Mouse (Mus musculus): ENCODE measurements around the gene Fbxl18. TPM values are rescaled to one million over a fixed set of nuclear protein-coding genes. Genes with fewer than 3 reads are reported as not detected.

Gene Fbxl18
- polyA plus RNA-seq, 1 experiment from 2014 or later, result 32.9 TPM

DNA sequence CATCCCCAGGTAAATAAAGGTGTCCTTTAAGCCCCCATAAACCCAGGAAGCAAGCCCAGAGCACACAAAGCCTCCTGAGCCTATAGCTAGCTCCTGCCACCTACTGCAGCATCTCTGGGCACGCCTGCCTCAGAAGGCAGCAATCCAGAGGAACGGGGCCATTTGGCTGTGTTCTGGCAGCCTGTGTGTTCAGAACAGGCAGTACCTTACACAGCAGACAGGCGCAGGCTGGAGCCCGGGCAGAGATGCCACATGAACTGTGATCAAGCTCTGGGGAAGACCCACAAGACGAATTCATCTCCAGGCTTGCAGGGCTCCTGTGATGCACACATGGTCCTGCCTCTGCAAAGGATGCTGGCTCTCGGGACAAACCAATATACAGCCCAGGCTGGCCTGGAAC is 15.0 kb downstream of the Fbxl18 start:
- 73% methylated on average over 6 of the region's 6 CpGs for WGBS
- H3K27ac ChIP-seq (ENCODE audit: low read depth, low read length), result peak overlapping the region; percentile 5; the same call in 1 of the 2 replicates
- no peak overlapping the region for H3K4me3 ChIP-seq (ENCODE audit: low read length)
- H3K27me3 ChIP-seq (replicated peaks; ENCODE audit: control insufficient read depth, insufficient read depth, low read length), result no peaks in the 10 kb centered on the region
- peak overlapping the region; percentile 29 for H3K9ac ChIP-seq (ENCODE audit: low read depth, low read length)
- ATAC-seq, result no peak
- no peaks in the 10 kb centered on the region for H3K9me3 ChIP-seq (ENCODE audit: control insufficient read depth, low read length)
- peaks cover 25% of the 10 kb centered on the region for H3K4me1 ChIP-seq (ENCODE audit: control insufficient read depth, insufficient read depth, low read depth, low read length)
- peaks cover 15% of the 10 kb centered on the region for H3K36me3 ChIP-seq (ENCODE audit: control insufficient read depth, insufficient read depth, low read length)
- no peak overlapping the region for H3K4me2 ChIP-seq (ENCODE audit: low read length)

DNA sequence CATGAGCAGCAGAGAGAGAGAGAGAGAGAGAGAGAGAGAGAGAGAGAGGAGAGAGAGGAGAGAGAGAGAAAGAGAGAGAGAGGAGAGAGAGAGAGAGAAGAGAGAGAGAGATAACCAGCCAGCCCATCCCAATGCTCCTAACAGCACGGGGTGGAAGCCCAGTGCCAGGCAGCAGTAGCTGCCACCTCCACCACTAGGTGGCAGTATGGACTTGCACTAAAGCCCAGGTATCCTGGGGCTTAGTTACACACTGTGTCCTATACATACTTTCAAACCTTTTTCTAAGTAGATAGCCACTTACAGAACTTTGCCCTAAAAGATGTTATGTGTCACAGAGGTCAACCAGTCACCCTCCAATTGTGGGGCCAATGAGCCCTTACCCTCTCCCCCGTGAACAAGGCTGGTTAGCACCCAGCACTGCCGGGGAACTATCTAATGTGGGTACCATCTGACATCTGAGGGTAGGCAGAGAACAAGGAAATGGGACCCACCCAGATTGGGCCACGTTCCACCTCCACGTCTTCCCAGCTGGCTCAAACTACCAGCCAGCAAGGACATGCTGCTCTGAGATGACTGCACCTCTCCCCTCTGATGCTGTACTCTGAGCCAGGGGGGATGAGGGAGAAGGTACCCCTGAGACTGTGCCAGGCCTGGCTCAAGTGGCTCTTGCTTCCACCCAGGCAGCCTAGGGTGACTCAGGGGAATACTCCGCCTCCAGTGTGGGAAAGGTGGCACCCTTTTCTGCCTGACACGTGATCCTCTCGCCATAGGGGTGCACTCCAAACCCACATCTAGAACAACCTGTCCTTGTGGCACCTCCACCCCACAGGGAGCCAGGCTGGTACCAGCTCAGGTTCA is 15.7 kb downstream of the Fbxl18 start:
- Histone ChIP-seq H3K9ac (ENCODE audit: low read depth, low read length) (peak overlapping the region; percentile 29), H3K4me1 (ENCODE audit: control insufficient read depth, insufficient read depth, low read depth, low read length) (peaks cover 25% of the 10 kb centered on the region), H3K36me3 (ENCODE audit: control insufficient read depth, insufficient read depth, low read length) (peaks cover 8% of the 10 kb centered on the region), H3K27me3 (replicated peaks; ENCODE audit: control insufficient read depth, insufficient read depth, low read length) (no peaks in the 10 kb centered on the region), H3K4me3 (ENCODE audit: low read length) (no peak overlapping the region), H3K27ac (ENCODE audit: low read depth, low read length) (no peak overlapping the region), H3K4me2 (ENCODE audit: low read length) (no peak overlapping the region), H3K9me3 (ENCODE audit: control insufficient read depth, low read length) (no peaks in the 10 kb centered on the region)
- peak; percentile 67; the same call in 1 of the 2 replicates for ATAC-seq
- 59% methylated on average over 8 of the region's 8 CpGs for WGBS

DNA sequence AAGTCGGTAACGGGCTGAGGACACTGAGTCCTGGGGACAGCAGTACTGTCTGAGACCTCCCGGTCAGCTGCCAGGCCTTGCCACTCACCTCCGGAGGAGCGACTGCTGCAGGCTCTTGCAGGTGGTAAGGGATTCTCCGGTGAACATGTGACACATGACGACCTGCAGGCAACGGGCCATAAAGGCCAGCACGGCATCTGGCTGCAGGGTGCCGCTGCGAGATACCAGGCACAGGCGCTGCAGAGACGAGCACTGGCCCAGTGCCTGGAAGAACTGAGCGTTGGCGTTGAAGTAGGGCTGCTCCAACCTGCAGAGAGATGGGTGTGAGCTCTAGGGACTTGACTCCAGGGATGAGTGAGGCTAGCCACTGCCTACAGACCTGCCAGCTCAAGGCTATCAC is 16.7 kb downstream of the Fbxl18 start:
- 83% methylated on average over 15 of the region's 15 CpGs for WGBS

DNA sequence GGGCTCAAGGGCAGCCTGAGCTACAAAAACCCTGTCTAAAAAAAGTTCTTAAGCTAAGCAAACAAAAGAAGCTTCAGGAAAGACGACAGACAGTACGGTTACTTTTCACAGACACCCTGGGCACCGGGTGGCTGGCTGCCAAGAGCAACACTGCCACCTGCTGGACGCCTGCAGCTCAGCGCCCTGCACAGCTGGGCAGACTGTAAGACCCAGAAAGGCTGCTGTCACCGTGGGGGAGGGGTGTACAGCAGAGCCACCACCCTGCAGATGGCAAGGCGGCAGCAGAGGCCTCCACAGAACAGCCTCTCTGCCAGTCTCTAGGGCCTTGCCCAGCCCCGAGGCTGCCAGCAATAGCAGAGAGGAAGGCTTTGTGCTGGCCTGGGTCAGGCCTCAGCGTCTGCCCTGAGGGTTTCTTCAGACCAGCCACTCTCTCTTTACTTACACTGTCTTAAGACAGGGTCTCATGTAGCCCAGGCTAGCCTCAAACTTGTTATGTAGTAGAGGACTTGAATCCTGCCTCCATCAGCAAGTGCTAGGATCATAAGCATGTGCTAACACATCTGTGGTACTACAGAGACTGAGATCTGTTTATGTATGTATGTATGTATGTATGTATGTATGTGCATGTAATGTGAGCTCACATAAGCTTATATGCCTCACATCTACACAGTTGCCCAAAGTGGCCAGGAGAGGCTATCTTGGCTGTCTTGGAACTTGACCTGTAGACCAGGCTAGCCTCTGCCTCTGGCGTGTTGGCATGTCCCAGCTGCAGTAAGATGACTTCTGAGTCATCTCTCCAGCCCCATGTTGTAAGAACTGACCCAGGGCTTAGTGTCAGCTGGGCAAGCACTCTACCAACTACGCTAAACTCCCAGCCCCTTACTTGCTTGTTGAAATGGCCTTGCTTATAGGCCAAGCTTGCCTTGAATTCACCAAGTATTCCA is 17.6 kb downstream of the Fbxl18 start:
- H3K9me3 ChIP-seq (ENCODE audit: control insufficient read depth, low read length), result no peaks in the 10 kb centered on the region
- no peak overlapping the region for H3K4me3 ChIP-seq (ENCODE audit: low read length)
- H3K27ac ChIP-seq (ENCODE audit: low read depth, low read length), result 0 out of 2 replicates have a peak overlapping the region, but pooled peaks have one; percentile 21
- peaks cover 6% of the 10 kb centered on the region; the same call in 1 of the 2 replicates for H3K36me3 ChIP-seq (ENCODE audit: control insufficient read depth, insufficient read depth, low read length)
- peak overlapping the region; percentile 13; the same call in 1 of the 2 replicates for H3K9ac ChIP-seq (ENCODE audit: low read depth, low read length)
- peak; percentile 82 for ATAC-seq
- H3K4me2 ChIP-seq (ENCODE audit: low read length), result no peak overlapping the region
- 29% methylated on average over 9 of the region's 11 CpGs for WGBS
- H3K4me1 ChIP-seq (ENCODE audit: control insufficient read depth, insufficient read depth, low read depth, low read length), result peaks cover 25% of the 10 kb centered on the region
- no peaks in the 10 kb centered on the region for H3K27me3 ChIP-seq (replicated peaks; ENCODE audit: control insufficient read depth, insufficient read depth, low read length)

More for the DNA sequence above, 16.7 kb downstream of the Fbxl18 start:
- Histone ChIP-seq H3K9me3 (ENCODE audit: control insufficient read depth, low read length) (no peaks in the 10 kb centered on the region), H3K27ac (ENCODE audit: low read depth, low read length) (no peak overlapping the region), H3K4me3 (ENCODE audit: low read length) (no peak overlapping the region), H3K4me2 (ENCODE audit: low read length) (no peak overlapping the region), H3K4me1 (ENCODE audit: control insufficient read depth, insufficient read depth, low read depth, low read length) (peaks cover 25% of the 10 kb centered on the region), H3K27me3 (replicated peaks; ENCODE audit: control insufficient read depth, insufficient read depth, low read length) (no peaks in the 10 kb centered on the region), H3K36me3 (ENCODE audit: control insufficient read depth, insufficient read depth, low read length) (peaks cover 6% of the 10 kb centered on the region; the same call in 1 of the 2 replicates), H3K9ac (ENCODE audit: low read depth, low read length) (no peak overlapping the region)
- ATAC-seq, result no peak

DNA sequence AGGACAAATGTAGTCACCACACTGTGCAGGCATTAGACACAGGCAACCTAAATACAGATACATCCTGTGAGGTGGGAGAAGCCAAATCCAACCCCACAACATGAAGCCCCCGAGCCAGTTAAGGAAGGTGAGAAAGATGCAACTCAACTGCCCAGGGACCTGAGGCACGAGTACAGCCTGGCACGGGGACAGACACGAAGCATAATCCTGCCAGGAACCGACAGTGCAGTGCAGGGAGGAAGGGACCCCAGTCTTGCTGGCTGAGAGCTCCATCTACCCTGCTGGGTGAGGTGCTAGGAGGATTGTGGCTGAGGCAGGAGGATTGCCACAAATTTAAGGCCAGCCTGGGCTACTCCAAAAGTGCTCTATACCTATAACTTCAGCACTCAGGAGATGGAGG is 18.3 kb downstream of the Fbxl18 start:
- H3K9me3 ChIP-seq (ENCODE audit: control insufficient read depth, low read length), result no peaks in the 10 kb centered on the region
- WGBS, result 71% methylated on average over 5 of the region's 5 CpGs
- no peaks in the 10 kb centered on the region for H3K27me3 ChIP-seq (replicated peaks; ENCODE audit: control insufficient read depth, insufficient read depth, low read length)
- no peak overlapping the region; the same call in 1 of the 2 replicates for H3K27ac ChIP-seq (ENCODE audit: low read depth, low read length)
- peaks cover 25% of the 10 kb centered on the region for H3K4me1 ChIP-seq (ENCODE audit: control insufficient read depth, insufficient read depth, low read depth, low read length)
- no peak overlapping the region for H3K4me2 ChIP-seq (ENCODE audit: low read length)
- no peak overlapping the region for H3K4me3 ChIP-seq (ENCODE audit: low read length)
- ATAC-seq, result 0 out of 2 replicates have a peak, but pooled peaks have one; percentile 0
- H3K9ac ChIP-seq (ENCODE audit: low read depth, low read length), result no peak overlapping the region
- peaks cover 8% of the 10 kb centered on the region; the same call in 1 of the 2 replicates for H3K36me3 ChIP-seq (ENCODE audit: control insufficient read depth, insufficient read depth, low read length)

DNA sequence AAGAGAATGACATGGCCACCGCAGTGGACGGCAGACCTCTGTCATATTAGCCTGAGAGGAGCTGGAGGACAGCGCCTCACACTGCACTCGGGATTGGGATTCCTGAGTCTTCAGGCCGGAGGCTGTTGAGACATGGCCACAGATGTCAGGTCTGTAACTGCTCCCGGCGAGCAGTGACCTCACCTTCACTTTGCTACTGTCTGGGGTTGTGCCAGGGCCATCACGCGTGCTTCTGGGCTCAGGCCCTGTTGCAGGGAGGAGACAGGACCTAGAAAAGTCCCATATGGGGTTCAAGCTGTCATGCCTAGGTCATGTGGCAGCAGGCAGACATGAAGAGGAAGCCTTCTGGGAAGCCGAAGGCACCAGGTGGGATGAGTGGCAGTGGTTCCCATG is 19.7 kb downstream of the Fbxl18 start:
- Histone ChIP-seq H3K4me1 (ENCODE audit: control insufficient read depth, insufficient read depth, low read depth, low read length) (peaks cover 11% of the 10 kb centered on the region), H3K9ac (ENCODE audit: low read depth, low read length) (no peak overlapping the region), H3K27ac (ENCODE audit: low read depth, low read length) (no peak overlapping the region), H3K27me3 (replicated peaks; ENCODE audit: control insufficient read depth, insufficient read depth, low read length) (no peaks in the 10 kb centered on the region), H3K36me3 (ENCODE audit: control insufficient read depth, insufficient read depth, low read length) (peaks cover 13% of the 10 kb centered on the region; the same call in 1 of the 2 replicates), H3K9me3 (ENCODE audit: control insufficient read depth, low read length) (no peaks in the 10 kb centered on the region), H3K4me2 (ENCODE audit: low read length) (no peak overlapping the region), H3K4me3 (ENCODE audit: low read length) (no peak overlapping the region)
- no peak for ATAC-seq
- WGBS, result 87% methylated on average over 10 of the region's 10 CpGs

DNA sequence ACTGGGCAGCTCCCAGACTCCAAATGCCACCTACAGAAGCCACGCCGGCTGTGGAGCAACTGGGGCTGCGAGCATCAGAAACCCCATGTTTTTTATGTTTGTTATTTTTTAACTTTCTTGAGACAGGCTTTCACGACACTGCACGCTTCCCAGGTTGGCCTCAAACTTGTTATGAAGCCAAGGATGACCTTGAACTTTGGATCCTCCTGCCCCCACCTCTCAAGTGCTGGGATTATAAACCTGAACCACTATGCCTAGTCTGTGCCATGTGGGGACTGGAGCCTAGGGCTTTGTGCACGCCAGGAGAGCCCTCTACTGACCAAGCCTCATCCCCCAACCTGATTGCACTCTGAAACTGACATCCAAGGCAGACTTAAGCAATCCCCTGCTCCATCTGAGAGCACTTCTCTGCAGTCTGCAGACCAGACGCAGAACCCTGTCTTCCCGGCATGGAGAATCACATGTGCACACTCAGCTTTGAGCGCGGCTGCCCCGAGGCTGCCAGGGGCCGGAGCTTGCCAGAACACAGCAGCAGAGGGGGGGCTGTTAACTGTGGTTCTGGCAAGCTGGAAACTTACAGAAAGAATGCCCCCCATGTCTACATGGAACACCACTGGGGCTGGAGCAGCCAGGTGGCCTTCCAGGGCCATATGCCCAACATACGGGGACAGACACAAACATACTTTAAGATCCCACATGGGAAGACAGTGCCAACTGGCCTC is 20.3 kb downstream of the Fbxl18 start:
- 75% methylated on average over 13 of the region's 13 CpGs for WGBS
- no peak overlapping the region for H3K27ac ChIP-seq (ENCODE audit: low read depth, low read length)
- 0 out of 2 replicates have a peak overlapping the region, but pooled peaks have one; percentile 18 for H3K9ac ChIP-seq (ENCODE audit: low read depth, low read length)
- H3K4me2 ChIP-seq (ENCODE audit: low read length), result no peak overlapping the region
- H3K4me1 ChIP-seq (ENCODE audit: control insufficient read depth, insufficient read depth, low read depth, low read length), result peaks cover 6% of the 10 kb centered on the region
- no peak overlapping the region for H3K4me3 ChIP-seq (ENCODE audit: low read length)
- no peaks in the 10 kb centered on the region for H3K27me3 ChIP-seq (replicated peaks; ENCODE audit: control insufficient read depth, insufficient read depth, low read length)
- H3K36me3 ChIP-seq (ENCODE audit: control insufficient read depth, insufficient read depth, low read length), result peaks cover 13% of the 10 kb centered on the region; the same call in 1 of the 2 replicates
- H3K9me3 ChIP-seq (ENCODE audit: control insufficient read depth, low read length), result no peaks in the 10 kb centered on the region
- ATAC-seq, result no peak

DNA sequence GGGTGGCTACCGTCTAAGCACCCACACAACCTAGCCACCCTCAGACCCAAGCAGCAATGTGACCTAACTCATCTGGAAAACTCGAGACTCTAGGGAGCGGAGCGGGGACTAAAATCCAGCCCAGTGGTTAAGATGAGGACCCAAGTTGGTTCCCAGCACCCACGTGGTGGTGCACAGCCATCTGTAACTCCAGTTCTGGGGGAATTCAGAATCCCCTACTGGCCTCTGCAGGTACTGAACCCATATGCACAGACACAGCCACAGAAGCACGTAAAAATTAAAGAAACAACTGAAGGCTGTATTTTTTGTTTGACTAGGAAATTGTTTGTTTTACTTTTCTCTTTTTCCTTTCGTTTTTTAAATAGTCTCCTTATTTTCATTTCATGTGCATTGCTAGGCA is 21.5 kb downstream of the Fbxl18 start:
- H3K4me3 ChIP-seq (ENCODE audit: low read length), result no peak overlapping the region
- H3K4me2 ChIP-seq (ENCODE audit: low read length), result no peak overlapping the region
- H3K36me3 ChIP-seq (ENCODE audit: control insufficient read depth, insufficient read depth, low read length), result peaks cover 13% of the 10 kb centered on the region; the same call in 1 of the 2 replicates
- no peak overlapping the region for H3K27ac ChIP-seq (ENCODE audit: low read depth, low read length)
- no peak for ATAC-seq
- no peak overlapping the region for H3K9ac ChIP-seq (ENCODE audit: low read depth, low read length)
- WGBS, result 95% methylated on average over 7 of the region's 7 CpGs
- H3K4me1 ChIP-seq (ENCODE audit: control insufficient read depth, insufficient read depth, low read depth, low read length), result peaks cover 12% of the 10 kb centered on the region
- H3K9me3 ChIP-seq (ENCODE audit: control insufficient read depth, low read length), result no peaks in the 10 kb centered on the region
- no peaks in the 10 kb centered on the region for H3K27me3 ChIP-seq (replicated peaks; ENCODE audit: control insufficient read depth, insufficient read depth, low read length)
